Mouse (Mus musculus) myocyte (in vitro differentiated cells): ENCODE results near the gene Hsdl2.
"Not testable (repeated sequence)": the region's sequence is repeated elsewhere in the genome, so short reads cannot be mapped to it uniquely, and the experiment has no call there.

Experiments used
- CEBPB ChIP-seq: IDR thresholded peaks from 2 replicates; pipeline ENCODE4 v1.6.1; 2011; ENCODE audit warnings: mild to moderate bottlenecking, moderate library complexity; ENCODE audit not compliant: poor library complexity, insufficient read depth, severe bottlenecking
- E2F4 ChIP-seq: IDR thresholded peaks from one replicate; pipeline ENCODE4 v1.6.1; 2011; ENCODE audit warnings: mild to moderate bottlenecking, control low read depth, moderate library complexity; ENCODE audit not compliant: insufficient read depth
- MAX ChIP-seq: IDR thresholded peaks from one replicate; pipeline ENCODE4 v1.6.1; 2011; ENCODE audit warnings: low read depth, mild to moderate bottlenecking, control low read depth
- MYOG ChIP-seq, 3 experiments: IDR thresholded peaks; one replicate each; pipeline ENCODE4 v1.6.1; 2011; ENCODE audit warnings: control low read depth in 2 of 3, low read depth in 2 of 3, mild to moderate bottlenecking in 2 of 3; ENCODE audit not compliant: insufficient read length in 2 of 3, control insufficient read depth in 1 of 3, insufficient read depth in 1 of 3
- POLR2A ChIP-seq: IDR thresholded peaks from one replicate; pipeline ENCODE4 v1.6.1; 2011; ENCODE audit warnings: low read depth, mild to moderate bottlenecking, control low read depth, moderate library complexity; ENCODE audit not compliant: insufficient read length
- POLR2AphosphoS2 ChIP-seq: IDR thresholded peaks from one replicate; pipeline ENCODE4 v1.6.1; 2011; ENCODE audit warnings: low read depth, control low read depth; ENCODE audit not compliant: insufficient read length
- USF1 ChIP-seq: IDR thresholded peaks from one replicate; pipeline ENCODE4 v1.6.1; 2011; ENCODE audit warnings: low read depth, mild to moderate bottlenecking, control low read depth, moderate library complexity

- TF ChIP-seq CEBPB; POLR2A; MYOG (IDR thresholded peaks at IDR 0.05; ENCODE audit: control insufficient read depth in 1 of 3, insufficient read depth in 1 of 3, insufficient read length in 2 of 3, low read depth in 2 of 3); E2F4; MAX; USF1; POLR2AphosphoS2: not testable (repeated sequence)
These were observed 24.0 kb upstream of the Hsdl2 start for GRCm38 (mm10) chr4:59557343-59557742.
